Mouse (Mus musculus) lung, postnatal 0 days (tissue): ENCODE data around the gene Rps2. TPM values are rescaled to one million over a fixed set of nuclear protein-coding genes. Genes with fewer than 3 reads are reported as not detected.
"Not testable (repeated sequence)": the region's sequence is repeated elsewhere in the genome, so short reads cannot be mapped to it uniquely, and the experiment has no call there.

Experiments
- ATAC-seq: fragments of 200-750 bp; cut with Nextera tagmentation; 2 replicates; pipeline ENCODE4 v1.8.0; 2017; ENCODE audit warnings: moderate library complexity
- DNase-seq: peaks from one replicate; pipeline ENCODE4 v3.0.0-alpha.2; 2016; ENCODE audit warnings: low spot score
- H3K27ac ChIP-seq: fragments of 300-500 bp; sonication (generic); 2 replicates; pipeline ENCODE4 v1.5.1; 2014; ENCODE audit warnings: antibody characterized with exemption, mild to moderate bottlenecking, low read length, mixed read lengths
- H3K27me3 ChIP-seq: fragments of 300-500 bp; sonication (generic); replicated peaks from 2 replicates; pipeline ENCODE4 v1.6.1; 2014; ENCODE audit warnings: low read length, mixed read lengths; ENCODE audit not compliant: insufficient read depth
- H3K36me3 ChIP-seq: fragments of 300-500 bp; sonication (generic); 2 replicates; pipeline ENCODE4 v1.6.1; 2014; ENCODE audit warnings: low read length, mixed read lengths; ENCODE audit not compliant: insufficient read depth
- H3K4me1 ChIP-seq: fragments of 300-500 bp; sonication (generic); 2 replicates; pipeline ENCODE4 v1.6.1; 2014; ENCODE audit warnings: antibody characterized with exemption, low read depth, low read length, mixed read lengths; ENCODE audit not compliant: insufficient read depth
- H3K4me2 ChIP-seq: fragments of 300-500 bp; sonication (generic); replicated peaks from 2 replicates; pipeline ENCODE4 v1.6.1; 2014; ENCODE audit warnings: low read depth, mild to moderate bottlenecking, low read length, moderate library complexity, mixed read lengths
- H3K4me3 ChIP-seq: fragments of 300-500 bp; sonication (generic); 2 replicates; pipeline ENCODE4 v1.5.1; 2014; ENCODE audit warnings: low read depth, low read length
- H3K9ac ChIP-seq: fragments of 300-500 bp; sonication (generic); replicated peaks from 2 replicates; pipeline ENCODE4 v1.6.1; 2014; ENCODE audit warnings: low read depth, mild to moderate bottlenecking
- H3K9me3 ChIP-seq: fragments of 300-500 bp; sonication (generic); 2 replicates; pipeline ENCODE4 v1.6.1; 2016; ENCODE audit warnings: low read length, mixed read lengths
- CTCF ChIP-seq: IDR thresholded peaks from 2 replicates; pipeline ENCODE4 v1.5.1; 2016; ENCODE audit warnings: antibody characterized with exemption, mild to moderate bottlenecking
- EP300 ChIP-seq: IDR thresholded peaks from 2 replicates; pipeline ENCODE4 v1.6.1; 2016; ENCODE audit warnings: antibody characterized with exemption, mild to moderate bottlenecking, control low read depth
- WGBS: fragments of 180-500 bp; shearing (Covaris S2); extraction: QIAGEN DNeasy Blood & Tissue Kit; methylation state at CpG from one replicate; pipeline ENCODE4 v1.1.7; 2014; 5-methylcytosine and 5-hydroxymethylcytosine counted together
- polyA plus RNA-seq: library from polyadenylated mRNA; unstranded; fragments of >200 nt; fragmentation: Nextera tagmentation; extraction: Ambion mirVana; gene quantifications from 2 replicates; pipeline ENCODE4 v1.2.1, GENCODE M21; 2015

Rps2 gene
- 755 and 834 TPM in 2 replicates for polyA plus RNA-seq

DNA sequence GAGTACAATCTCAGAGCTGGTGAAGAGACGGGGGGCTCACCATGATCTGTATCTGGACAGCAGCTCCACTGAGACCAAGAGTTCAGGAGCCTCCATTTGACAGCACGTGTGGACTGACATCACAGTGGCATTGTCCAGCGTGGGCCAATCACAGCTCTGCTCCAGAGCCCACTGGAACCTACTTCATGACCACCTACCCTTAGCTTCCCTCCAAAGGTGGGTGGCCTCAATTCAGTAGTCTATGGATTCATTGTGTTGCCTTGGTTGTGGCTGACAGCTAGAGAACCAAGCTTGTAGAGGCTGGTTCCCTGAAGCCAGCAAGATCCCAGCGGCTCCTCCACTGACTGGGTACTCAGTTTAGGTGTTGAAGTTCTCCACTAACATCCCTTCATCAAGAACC, at the start of gene Rps2, which contains the start of gene Rnf151:
Gene Rps2 (plus strand): TSS at position 174 of the 400 bp plus-strand sequence.
Gene Rnf151 (minus strand): TSS at position 121 of the 400 bp plus-strand sequence.
- H3K4me1 ChIP-seq = peaks cover 3% of the 10 kb centered on the region; the same call in 1 of the 2 replicates
- peaks cover 11% of the 10 kb centered on the region; the same call in 1 of the 2 replicates for H3K36me3 ChIP-seq
- H3K4me3 ChIP-seq = no peak within 1 kb of the TSS
- H3K27ac ChIP-seq = no peak within 1 kb of the TSS
- no peaks in the 10 kb centered on the region for H3K9me3 ChIP-seq
- ATAC-seq (no peak), DNase-seq (no peak)
- no peaks in the 10 kb centered on the region for H3K27me3 ChIP-seq
- H3K9ac ChIP-seq = peak within 1 kb of the TSS; percentile 95; the same call in 1 of the 2 replicates
- TF ChIP-seq EP300 (no peak), CTCF (no peak)
- H3K4me2 ChIP-seq = peak within 1 kb of the TSS; percentile 64
- 83% methylated on average over 4 of the region's 4 CpGs for WGBS

DNA sequence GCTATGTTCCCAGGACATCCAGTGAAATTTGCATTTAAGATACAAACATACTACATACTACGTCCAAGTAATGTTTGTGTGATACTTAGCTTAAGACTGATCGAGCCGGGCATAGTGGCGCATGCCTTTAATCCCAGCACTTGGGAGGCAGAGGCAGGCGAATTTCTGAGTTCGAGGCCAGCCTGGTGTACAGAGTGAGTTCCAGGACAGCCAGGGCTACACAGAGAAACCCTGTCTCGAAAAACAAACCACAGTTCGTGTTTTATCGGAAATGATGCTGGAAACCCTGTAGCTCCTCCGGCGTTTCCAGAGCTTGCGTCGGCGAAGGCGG, 48.7 kb upstream of the Rps2 start:
- WGBS = 7% methylated on average over 15 of the region's 15 CpGs
- DNase-seq, H3K27me3 ChIP-seq, H3K36me3 ChIP-seq, ATAC-seq, H3K9me3 ChIP-seq: not testable (repeated sequence)
- Histone ChIP-seq H3K9ac (0 out of 2 replicates have a peak overlapping the region, but pooled peaks have one; percentile 8), H3K27ac (peak overlapping the region; percentile 64), H3K4me1 (peaks cover 17% of the 10 kb centered on the region; the same call in 1 of the 2 replicates), H3K4me3 (peak overlapping the region; percentile 78), H3K4me2 (peak overlapping the region; percentile 80)

DNA sequence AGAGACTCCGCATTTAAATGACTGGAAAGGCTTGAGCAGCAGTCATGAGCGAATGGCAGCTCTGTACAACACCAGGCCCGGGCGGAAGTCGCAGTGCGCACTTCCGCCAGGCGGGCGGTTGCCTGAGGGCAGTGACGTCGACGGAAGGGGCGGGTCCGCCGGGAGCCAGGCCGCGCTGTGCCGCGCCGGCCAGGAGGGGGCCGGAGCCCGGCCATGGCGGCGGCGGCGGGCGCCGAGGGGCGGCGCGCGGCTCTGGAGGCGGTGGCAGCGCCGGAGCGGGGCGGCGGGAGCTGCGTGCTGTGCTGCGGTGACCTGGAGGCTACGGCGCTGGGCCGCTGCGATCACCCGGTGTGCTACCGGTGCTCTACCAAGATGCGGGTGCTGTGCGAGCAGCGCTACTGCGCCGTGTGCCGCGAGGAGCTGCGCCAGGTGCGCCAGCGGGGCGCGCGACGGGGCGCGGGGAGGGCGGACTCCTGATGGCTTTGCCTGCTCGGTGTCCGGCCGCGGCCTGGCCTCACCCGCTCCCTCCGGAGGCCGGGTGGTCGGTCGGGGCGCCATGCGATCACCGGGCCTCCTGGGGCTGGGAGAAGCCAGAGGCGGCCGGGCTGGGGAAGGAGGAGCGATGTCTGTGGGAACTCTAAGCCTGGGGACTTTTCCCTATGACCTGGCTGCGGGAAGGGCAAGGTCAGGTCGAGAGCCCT, 48.2 kb upstream of the Rps2 start, which contains the start of gene Zfp598:
Gene Zfp598 (plus strand): TSS at position 143 of the 701 bp plus-strand sequence.
- peak; percentile 40 for TF ChIP-seq CTCF
- TF ChIP-seq EP300 = no peak
- H3K4me3 ChIP-seq = peak within 1 kb of the TSS; percentile 78
- peak within 1 kb of the TSS; percentile 80 for H3K4me2 ChIP-seq
- DNase-seq (peak; percentile 97), ATAC-seq (peak; percentile 98)
- H3K27ac ChIP-seq = peak within 1 kb of the TSS; percentile 73
- WGBS = 3% methylated on average over 71 of the region's 80 CpGs
- H3K36me3 ChIP-seq = no peaks in the 10 kb centered on the region
- H3K9ac ChIP-seq = peak within 1 kb of the TSS; percentile 87
- no peaks in the 10 kb centered on the region for H3K27me3 ChIP-seq
- peaks cover 17% of the 10 kb centered on the region; the same call in 1 of the 2 replicates for H3K4me1 ChIP-seq
- H3K9me3 ChIP-seq = no peaks in the 10 kb centered on the region

DNA sequence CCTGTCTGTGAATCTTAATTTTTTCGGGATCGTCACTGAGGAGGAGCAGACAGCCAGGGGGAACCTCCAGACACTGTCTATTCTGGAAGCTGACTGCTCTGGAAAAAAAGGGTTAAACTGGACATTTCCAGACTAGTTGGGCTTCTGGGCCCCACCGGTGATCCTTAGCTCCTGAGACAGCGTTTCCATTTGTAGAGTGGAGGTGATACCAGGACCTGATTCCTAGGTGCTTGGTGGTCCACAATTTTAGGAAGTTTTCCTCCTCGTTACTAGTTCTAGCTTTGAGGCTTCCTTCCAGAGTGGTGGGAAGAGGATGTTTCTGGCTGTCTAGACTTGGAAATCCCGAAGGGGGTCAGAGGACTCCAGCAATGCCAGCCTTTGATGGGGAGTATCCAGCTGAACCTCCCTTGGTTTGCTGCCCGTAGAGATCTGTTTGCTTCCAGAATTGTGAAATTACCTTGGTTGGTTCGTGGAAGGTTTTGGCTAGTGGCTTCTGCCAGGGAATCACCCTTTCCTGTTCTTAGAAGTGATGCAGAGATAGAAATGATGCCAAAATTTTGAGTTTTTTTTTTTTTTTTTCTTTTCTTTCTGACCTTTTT, 47.6 kb upstream of the Rps2 start:
- no peak for ATAC-seq
- DNase-seq = no peak
- WGBS = 1% methylated on average over 8 of the region's 8 CpGs
- no peaks in the 10 kb centered on the region for H3K9me3 ChIP-seq
- peak overlapping the region; percentile 73 for H3K27ac ChIP-seq
- peak overlapping the region; percentile 80 for H3K4me2 ChIP-seq
- H3K4me3 ChIP-seq = peak overlapping the region; percentile 78
- H3K36me3 ChIP-seq = no peaks in the 10 kb centered on the region
- H3K27me3 ChIP-seq = no peaks in the 10 kb centered on the region
- H3K4me1 ChIP-seq = peaks cover 17% of the 10 kb centered on the region; the same call in 1 of the 2 replicates
- no peak for TF ChIP-seq CTCF
- no peak for TF ChIP-seq EP300
- H3K9ac ChIP-seq = peak overlapping the region; percentile 87

DNA sequence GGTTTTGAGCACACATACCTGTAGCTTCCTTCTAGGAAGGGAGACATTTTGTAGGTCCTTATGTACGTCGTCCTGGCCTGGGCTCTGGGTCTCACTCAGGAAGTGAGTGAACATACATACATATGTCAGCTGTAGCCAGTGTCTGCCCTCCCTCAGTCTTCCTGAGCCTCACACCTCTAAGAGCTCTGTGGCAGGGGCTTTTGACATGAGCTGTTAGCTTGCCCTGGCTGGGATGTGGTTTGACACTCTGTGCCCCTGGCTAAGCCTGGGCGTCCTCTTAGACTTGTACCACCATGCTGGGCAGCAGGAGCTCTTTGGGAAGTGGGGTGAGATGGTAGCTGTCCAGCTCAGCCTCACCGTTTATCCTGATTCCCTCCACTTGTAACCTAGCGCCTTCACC, 46.6 kb upstream of the Rps2 start:
- H3K9me3 ChIP-seq = no peaks in the 10 kb centered on the region
- DNase-seq (no peak), ATAC-seq (no peak)
- H3K27ac ChIP-seq = no peak overlapping the region
- no peak for TF ChIP-seq CTCF
- no peak for TF ChIP-seq EP300
- no peaks in the 10 kb centered on the region for H3K27me3 ChIP-seq
- H3K4me3 ChIP-seq = no peak overlapping the region
- 54% methylated on average over 5 of the region's 5 CpGs for WGBS
- peak overlapping the region; percentile 80; the same call in 1 of the 2 replicates for H3K4me2 ChIP-seq
- H3K36me3 ChIP-seq = no peaks in the 10 kb centered on the region
- no peak overlapping the region for H3K9ac ChIP-seq
- H3K4me1 ChIP-seq = peaks cover 17% of the 10 kb centered on the region; the same call in 1 of the 2 replicates

DNA sequence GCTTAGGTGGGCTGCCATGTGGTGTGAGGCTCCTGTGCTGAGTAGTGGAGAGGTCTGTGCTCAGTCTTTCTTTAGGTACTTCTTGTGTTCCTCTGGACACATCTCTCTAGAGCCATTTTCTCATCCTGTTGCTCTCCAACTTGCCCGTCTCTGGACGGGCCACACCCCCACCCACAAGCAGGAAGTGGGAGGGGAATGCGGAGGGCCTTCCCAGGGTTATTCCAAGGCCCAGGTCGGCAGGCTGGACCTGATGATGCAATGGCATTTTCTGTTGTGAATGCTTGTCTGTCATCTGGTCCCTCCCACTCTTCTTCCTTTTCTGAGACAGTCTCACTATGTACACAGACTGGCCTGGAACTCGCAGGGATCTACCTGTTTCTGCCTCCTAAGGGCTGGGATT, 45.8 kb upstream of the Rps2 start:
- Histone ChIP-seq H3K9me3 (no peaks in the 10 kb centered on the region), H3K27ac (no peak overlapping the region), H3K4me3 (no peak overlapping the region), H3K36me3 (no peaks in the 10 kb centered on the region), H3K27me3 (no peaks in the 10 kb centered on the region), H3K4me2 (0 out of 2 replicates have a peak overlapping the region, but pooled peaks have one; percentile 14), H3K9ac (no peak overlapping the region), H3K4me1 (peaks cover 17% of the 10 kb centered on the region; the same call in 1 of the 2 replicates)
- 5% methylated on average over 5 of the region's 5 CpGs for WGBS
- peak; percentile 32 for ATAC-seq
- DNase-seq = peak; percentile 91
- TF ChIP-seq EP300 = no peak
